Mouse (Mus musculus): Measurements from ENCODE around the gene Tmsb10. TPM values are rescaled to one million over a fixed set of nuclear protein-coding genes. Genes with fewer than 3 reads are reported as not detected.

The Tmsb10 gene
- total and polyA plus RNA-seq, 3 experiments, result 31.7 to 91.3 TPM; not detected in 1

GRCm38 (mm10) chr6:72926031-72926430 is 32.5 kb downstream of the Tmsb10 start:
- Histone ChIP-seq H3K9me3 (replicated peaks; ENCODE audit: insufficient read depth, low read length) (no peaks in the 10 kb centered on the region), H3K9ac (ENCODE audit: control insufficient read depth, low read depth, low read length, poor library complexity, severe bottlenecking) (no peak overlapping the region), H3K27ac (ENCODE audit: control insufficient read depth, low read depth, low read length) (no peak overlapping the region), H3K27me3 (ENCODE audit: control insufficient read depth in 1 of 2, insufficient read depth in 2 of 2, low read length in 2 of 2) (no peaks in the 10 kb centered on the region; a peak in 1 of 4 replicates), H3K4me1 (ENCODE audit: control insufficient read depth in 1 of 2, insufficient read depth in 2 of 2, low read length in 2 of 2) (0 out of 4 replicates have a peak, but pooled peaks cover 0 to 7% of the 10 kb centered on the region in 2 experiments), H3K79me2 (ENCODE audit: control insufficient read depth, insufficient read depth, low read length, poor library complexity) (no peaks in the 10 kb centered on the region), H3K4me3 (ENCODE audit: control insufficient read depth in 1 of 2, insufficient read depth in 1 of 2, low read depth in 2 of 2, low read length in 2 of 2) (no peak overlapping the region), H3K36me3 (ENCODE audit: control insufficient read depth in 1 of 2, insufficient read depth in 2 of 2, low read length in 2 of 2) (no peaks in the 10 kb centered on the region)
- no peak for TF ChIP-seq SIN3A (IDR thresholded peaks at IDR 0.05; ENCODE audit: low read length)
- no peak for TF ChIP-seq CHD1 (IDR thresholded peaks at IDR 0.05; ENCODE audit: low read depth, low read length)
- no peak for TF ChIP-seq ELF1 (IDR thresholded peaks at IDR 0.05; ENCODE audit: low read depth, low read length)
- TF ChIP-seq TAL1 (IDR thresholded peaks at IDR 0.05; ENCODE audit: low read length), result no peak
- TF ChIP-seq ZMIZ1 (IDR thresholded peaks at IDR 0.05; ENCODE audit: low read depth, low read length), result no peak
- DNase-seq (ENCODE audit: low read depth, low spot score), result no peak

GRCm38 (mm10) chr6:72923381-72923780 is 35.2 kb downstream of the Tmsb10 start:
- no peaks in the 10 kb centered on the region; a peak in 1 of 4 replicates for H3K27me3 ChIP-seq (ENCODE audit: control insufficient read depth in 1 of 2, insufficient read depth in 2 of 2, low read length in 2 of 2)
- H3K4me1 ChIP-seq (ENCODE audit: control insufficient read depth in 1 of 2, insufficient read depth in 2 of 2, low read length in 2 of 2), result 0 out of 4 replicates have a peak, but pooled peaks cover 0 to 7% of the 10 kb centered on the region in 2 experiments
- TF ChIP-seq MYB (IDR thresholded peaks at IDR 0.05; ENCODE audit: low read depth, low read length), result no peak
- no peak for TF ChIP-seq MYC (IDR thresholded peaks at IDR 0.05; ENCODE audit: low read depth, low read length)
- TF ChIP-seq CHD2 (IDR thresholded peaks at IDR 0.05; ENCODE audit: low read length), result no peak
- no peak for TF ChIP-seq POLR2AphosphoS5 (IDR thresholded peaks at IDR 0.05; ENCODE audit: borderline replicate concordance, low read depth, low read length)
- TF ChIP-seq E2F4 (IDR thresholded peaks at IDR 0.05; ENCODE audit: borderline replicate concordance, low read depth, low read length), result no peak
- no peak for TF ChIP-seq ZC3H11A (IDR thresholded peaks at IDR 0.05; ENCODE audit: low read depth, low read length)
- no peak for TF ChIP-seq SMC3 (IDR thresholded peaks at IDR 0.05; ENCODE audit: low read depth, low read length)
- TF ChIP-seq GABPA (IDR thresholded peaks at IDR 0.05; ENCODE audit: low read depth, low read length), result no peak
- TF ChIP-seq MAFK (IDR thresholded peaks at IDR 0.05; ENCODE audit: borderline replicate concordance, low read depth, low read length), result no peak
- no peak for TF ChIP-seq ZMIZ1 (IDR thresholded peaks at IDR 0.05; ENCODE audit: low read depth, low read length)
- TF ChIP-seq USF2 (IDR thresholded peaks at IDR 0.05; ENCODE audit: borderline replicate concordance in 1 of 2, insufficient read depth in 1 of 2, low read depth in 1 of 2, low read length in 2 of 2), result no peak
- no peak for TF ChIP-seq EP300 (IDR thresholded peaks at IDR 0.05; ENCODE audit: low read depth in 1 of 2, low read length in 2 of 2)
- no peak for TF ChIP-seq USF1 (IDR thresholded peaks at IDR 0.05; ENCODE audit: low read depth, low read length)
- no peak for TF ChIP-seq BHLHE40 (IDR thresholded peaks at IDR 0.05; ENCODE audit: borderline replicate concordance, low read depth, low read length)
- no peak overlapping the region for H3K4me3 ChIP-seq (ENCODE audit: control insufficient read depth in 1 of 2, insufficient read depth in 1 of 2, low read depth in 2 of 2, low read length in 2 of 2)
- no peaks in the 10 kb centered on the region for H3K36me3 ChIP-seq (ENCODE audit: control insufficient read depth in 1 of 2, insufficient read depth in 2 of 2, low read length in 2 of 2)
- DNase-seq (ENCODE audit: low read depth, low spot score), result no peak
- H3K79me2 ChIP-seq (ENCODE audit: control insufficient read depth, insufficient read depth, low read length, poor library complexity), result no peaks in the 10 kb centered on the region
- no peak overlapping the region for H3K27ac ChIP-seq (ENCODE audit: control insufficient read depth, low read depth, low read length)
- no peaks in the 10 kb centered on the region for H3K9me3 ChIP-seq (replicated peaks; ENCODE audit: insufficient read depth, low read length)
- H3K9ac ChIP-seq (ENCODE audit: control insufficient read depth, low read depth, low read length, poor library complexity, severe bottlenecking), result no peak overlapping the region
